Mouse (Mus musculus) ES-E14 (cell line): ENCODE measurements around the gene Gja3.

Experiments
- CHD2 ChIP-seq: IDR thresholded peaks from 2 replicates; pipeline ENCODE4 v1.6.1; 2014; ENCODE audit warnings: mild to moderate bottlenecking, low read depth, low read length, inconsistent platforms
- HCFC1 ChIP-seq: IDR thresholded peaks from 2 replicates; pipeline ENCODE4 v1.6.1; 2012; ENCODE audit warnings: low read length, inconsistent platforms, borderline replicate concordance; ENCODE audit not compliant: insufficient read depth
- MAFK ChIP-seq: IDR thresholded peaks from 2 replicates; pipeline ENCODE4 v1.6.1; 2014; ENCODE audit warnings: mild to moderate bottlenecking, low read depth, low read length, inconsistent platforms; ENCODE audit not compliant: insufficient read depth
- ZC3H11A ChIP-seq: IDR thresholded peaks from 2 replicates; pipeline ENCODE4 v1.6.1; 2012; ENCODE audit warnings: low read depth, mild to moderate bottlenecking, inconsistent platforms, low read length, borderline replicate concordance
- ZNF384 ChIP-seq: IDR thresholded peaks from 2 replicates; pipeline ENCODE4 v1.6.1; 2012; ENCODE audit warnings: low read depth, low read length, inconsistent platforms

DNA sequence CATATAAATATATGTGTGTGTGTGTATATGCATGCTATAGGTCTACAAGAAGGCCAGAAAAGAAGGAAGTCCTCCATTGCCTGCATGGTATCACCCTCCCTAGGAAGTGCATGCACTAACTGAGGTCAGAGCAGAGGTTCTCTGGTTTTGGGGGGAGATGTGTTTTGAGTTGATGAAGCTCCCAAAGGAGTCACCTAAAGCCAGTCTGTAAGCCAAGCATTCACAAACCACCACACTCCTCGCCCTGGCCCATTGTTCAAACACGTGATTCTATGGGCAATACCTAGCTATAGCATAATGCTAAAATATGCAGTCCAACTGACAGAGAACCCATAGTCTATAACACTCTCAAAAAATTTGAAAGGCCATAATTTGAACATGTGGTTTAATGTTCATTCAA is 39.5 kb downstream of the Gja3 start:
- TF ChIP-seq HCFC1 (no peak), CHD2 (no peak), MAFK (no peak), ZC3H11A (no peak), ZNF384 (no peak)
